In genomic region chr5:150236597-150236996, GRCm38 (mm10) we compare ENCODE assay signal across 15 mouse cellular contexts.
DNase-seq lines count a peak whose midpoint lies in the region; TF ChIP-seq lines count a peak whose summit lies in the region.
"Had no signal": no experiment of that assay in that cellular context is flagged by ENCODE, and none has a peak within 500 bp of the region (broad histone marks: within the 10 kb centered on the region; RNA-seq: fewer than 3 reads in every experiment).

No protein-coding gene starts in this region.

- H3K27me3 ChIP-seq in cerebellum, adult 2 months (ENCODE audit: control insufficient read depth, insufficient read depth, low read length), result no peaks in the 10 kb centered on the region
- H3K27me3 ChIP-seq: liver, embryonic 13.5 days; neural tube, embryonic 13.5 days had no signal

- peak overlapping the region; percentile 80 for H3K27ac ChIP-seq in cerebellum, adult 2 months (ENCODE audit: insufficient read depth, low read length)
- H3K27ac ChIP-seq in left cerebral cortex, adult 2 months, result no peak overlapping the region
- H3K27ac ChIP-seq: liver, embryonic 13.5 days; neural tube, embryonic 13.5 days had no signal

- H3K4me3 ChIP-seq in cerebellum, adult 2 months (replicated peaks; ENCODE audit: insufficient read depth, low read depth, low read length), result no peak overlapping the region
- no peak overlapping the region for H3K4me3 ChIP-seq in left cerebral cortex, adult 2 months
- H3K4me3 ChIP-seq: liver, embryonic 13.5 days; neural tube, embryonic 13.5 days had no signal

- TF ChIP-seq CTCF in cerebellum, adult 2 months (IDR thresholded peaks at IDR 0.05; ENCODE audit: borderline replicate concordance, insufficient read depth, low read depth, low read length), result no peak; the same call in 1 of the 2 replicates
- TF ChIP-seq CTCF in left cerebral cortex, adult 2 months (IDR thresholded peaks at IDR 0.05), result peak; percentile 25

- intact Hi-C loops in left cerebral cortex, adult 2 months (cut with DNase I), result no loop called here
- intact Hi-C loops in left cerebral cortex, postnatal 25 days (cut with DNase I), result no loop called here

- peaks cover 16% of the 10 kb centered on the region for H3K4me1 ChIP-seq in cerebellum, adult 2 months (ENCODE audit: control insufficient read depth, insufficient read depth, low read length)

- DNase-seq in cerebellum, adult 2 months, result no peak
- no peak for DNase-seq in cerebellum, adult 9-10 months
- no peak for DNase-seq in left cerebral cortex, adult 2 months (ENCODE audit: extremely low spot score in 1 of 2, low spot score in 2 of 2)
- no peak for DNase-seq in left cerebral cortex, postnatal 25 days (ENCODE audit: low spot score in 2 of 2)
- peak; percentile 13 for DNase-seq in A20 (ENCODE audit: low read depth, low spot score)
- peak; percentile 5 for DNase-seq in c-Kit-negative CD71-positive TER-119-positive erythroid progenitor cells, embryonic 14.5 days (ENCODE audit: low read depth, low spot score)
- DNase-seq in urinary bladder, postnatal 4 days (ENCODE audit: low spot score in 2 of 2), result no peak
- DNase-seq in Muller cell, postnatal 12 days (ENCODE audit: inconsistent ontology term), result no peak
- DNase-seq: adrenal gland, postnatal 36 days; kidney, adult 8-10 months; kidney, postnatal 14 days; liver, embryonic 13.5 days; right cerebral cortex, adult 18-20 months; thymus, postnatal 25 days had no signal

- TF ChIP-seq POLR2A in cerebellum, adult 2 months (IDR thresholded peaks at IDR 0.05; ENCODE audit: borderline replicate concordance, insufficient read depth, low read length), result no peak

Comparison
In these comparisons a context has a peak if more than half of its experiments do, and no peak if none do; other contexts are left out.
1. DNase-seq: peak in A20 (single experiment) and c-Kit-negative CD71-positive TER-119-positive erythroid progenitor cells, embryonic 14.5 days (single experiment); none in cerebellum, adult 2 months (0 of 2), cerebellum, adult 9-10 months (single experiment), left cerebral cortex, adult 2 months (0 of 2), left cerebral cortex, postnatal 25 days (0 of 2), urinary bladder, postnatal 4 days (0 of 2) and Muller cell, postnatal 12 days (single experiment).